8 mouse cellular contexts compared by ENCODE assay signal in the genomic region with DNA sequence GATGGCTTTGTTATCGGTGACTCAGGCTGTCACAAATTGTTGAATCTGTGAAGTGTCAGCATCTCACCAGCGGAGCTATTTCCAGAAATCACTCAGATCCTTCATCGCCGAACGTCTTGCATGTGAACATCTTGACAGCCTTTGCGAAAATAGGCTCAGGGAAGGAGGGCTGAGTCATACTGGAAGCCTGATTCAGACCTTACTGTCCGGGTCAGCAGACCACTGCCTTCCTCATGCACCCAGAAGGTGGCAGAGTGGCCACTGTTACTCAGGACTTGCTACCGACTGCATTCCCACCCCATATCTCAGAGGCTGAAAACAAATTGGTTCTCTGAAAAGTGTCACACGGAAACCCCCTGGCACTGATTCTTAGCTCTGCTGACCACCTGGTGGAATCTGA. TPM values are rescaled to one million over a fixed set of nuclear protein-coding genes. Genes with fewer than 3 reads are reported as not detected.
DNase-seq lines count a peak whose midpoint lies in the region; ATAC-seq and TF ChIP-seq lines count a peak whose summit lies in the region.
"Had no signal": no experiment of that assay in that cellular context is flagged by ENCODE, and none has a peak within 500 bp of the region (broad histone marks: within the 10 kb centered on the region; RNA-seq: fewer than 3 reads in every experiment).

No protein-coding gene starts in this region.

- no peak overlapping the region for H3K27ac ChIP-seq in lung, postnatal 0 days (ENCODE audit: low read length)
- no peak overlapping the region for H3K27ac ChIP-seq in stomach, postnatal 0 days (replicated peaks)
- H3K27ac ChIP-seq in forebrain, embryonic 14.5 days (ENCODE audit: low read depth, low read length) = no peak overlapping the region
- H3K27ac ChIP-seq: lung, embryonic 15.5 days had no signal

- no peak for ATAC-seq in lung, postnatal 0 days
- ATAC-seq in stomach, postnatal 0 days (ENCODE audit: low FRiP score, low TSS enrichment) = no peak
- ATAC-seq in forebrain, embryonic 14.5 days = no peak

- H3K4me2 ChIP-seq in lung, postnatal 0 days (replicated peaks; ENCODE audit: low read depth, low read length) = no peak overlapping the region
- no peak overlapping the region for H3K4me2 ChIP-seq in stomach, postnatal 0 days (replicated peaks; ENCODE audit: low read depth)
- no peak overlapping the region for H3K4me2 ChIP-seq in forebrain, embryonic 14.5 days (ENCODE audit: low read length)
- H3K4me2 ChIP-seq: lung, embryonic 15.5 days had no signal

- no peak overlapping the region for H3K4me3 ChIP-seq in lung, postnatal 0 days (ENCODE audit: low read depth, low read length)
- no peak overlapping the region for H3K4me3 ChIP-seq in stomach, postnatal 0 days (ENCODE audit: low read depth, low read length)
- no peak overlapping the region for H3K4me3 ChIP-seq in forebrain, embryonic 14.5 days (ENCODE audit: low read depth, low read length)
- H3K4me3 ChIP-seq: lung, embryonic 15.5 days had no signal

- TF ChIP-seq CTCF in lung, postnatal 0 days (IDR thresholded peaks at IDR 0.05) = peak; percentile 38
- TF ChIP-seq CTCF in stomach, postnatal 0 days (IDR thresholded peaks at IDR 0.05; ENCODE audit: low read depth) = peak; percentile 47

- no peaks in the 10 kb centered on the region for H3K27me3 ChIP-seq in lung, postnatal 0 days (replicated peaks; ENCODE audit: insufficient read depth, low read length)
- H3K27me3 ChIP-seq in stomach, postnatal 0 days (ENCODE audit: control insufficient read depth, insufficient read depth, low read length) = no peaks in the 10 kb centered on the region
- H3K27me3 ChIP-seq in forebrain, embryonic 14.5 days (replicated peaks; ENCODE audit: control insufficient read depth, insufficient read depth, low read length) = no peaks in the 10 kb centered on the region
- H3K27me3 ChIP-seq: lung, embryonic 15.5 days had no signal

- no peaks in the 10 kb centered on the region for H3K4me1 ChIP-seq in lung, postnatal 0 days (ENCODE audit: insufficient read depth, low read depth, low read length)
- H3K4me1 ChIP-seq in stomach, postnatal 0 days (replicated peaks; ENCODE audit: control insufficient read depth, insufficient read depth) = no peaks in the 10 kb centered on the region
- no peaks in the 10 kb centered on the region for H3K4me1 ChIP-seq in forebrain, embryonic 14.5 days (ENCODE audit: control insufficient read depth, insufficient read depth, low read length)
- H3K4me1 ChIP-seq: lung, embryonic 15.5 days had no signal

- no peak for TF ChIP-seq EP300 in lung, postnatal 0 days (IDR thresholded peaks at IDR 0.05)
- no peak for TF ChIP-seq EP300 in stomach, postnatal 0 days (optimal IDR thresholded peaks at IDR 0.05)

- peak; percentile 42 for DNase-seq in lung, postnatal 0 days (ENCODE audit: low spot score)
- DNase-seq in lung, postnatal 10 days = no peak
- DNase-seq in fibroblast of lung, adult 2 months (ENCODE audit: low read depth) = peak; percentile 27
- DNase-seq in layer of hippocampus, adult 9-11 months = peak; percentile 20
- DNase-seq in stomach, postnatal 0 days (ENCODE audit: low spot score) = no peak
- DNase-seq in forebrain, embryonic 14.5 days (ENCODE audit: low spot score) = no peak
- no peak for DNase-seq in thymus, postnatal 25 days

- H3K9me3 ChIP-seq in lung, postnatal 0 days (ENCODE audit: low read length) = no peaks in the 10 kb centered on the region
- no peaks in the 10 kb centered on the region for H3K9me3 ChIP-seq in stomach, postnatal 0 days (ENCODE audit: control insufficient read depth, low read length)
- H3K9me3 ChIP-seq in forebrain, embryonic 14.5 days (replicated peaks; ENCODE audit: control insufficient read depth, low read length) = no peaks in the 10 kb centered on the region
- H3K9me3 ChIP-seq: lung, embryonic 15.5 days had no signal

- 52% methylated on average over 9 of the region's 9 CpGs for WGBS in lung, postnatal 0 days
- 66% methylated on average over 9 of the region's 9 CpGs for WGBS in stomach, postnatal 0 days
- WGBS in forebrain, embryonic 14.5 days = 78% methylated on average over 9 of the region's 9 CpGs

- H3K9ac ChIP-seq in lung, postnatal 0 days (replicated peaks; ENCODE audit: low read depth) = no peak overlapping the region
- no peak overlapping the region for H3K9ac ChIP-seq in stomach, postnatal 0 days (ENCODE audit: low read length)
- H3K9ac ChIP-seq in forebrain, embryonic 14.5 days (ENCODE audit: low read length) = no peak overlapping the region
- H3K9ac ChIP-seq: lung, embryonic 15.5 days had no signal

- H3K36me3 ChIP-seq in lung, postnatal 0 days (ENCODE audit: insufficient read depth, low read length) = no peaks in the 10 kb centered on the region
- no peaks in the 10 kb centered on the region for H3K36me3 ChIP-seq in stomach, postnatal 0 days (ENCODE audit: control insufficient read depth, insufficient read depth, low read length)
- H3K36me3 ChIP-seq in forebrain, embryonic 14.5 days (ENCODE audit: control insufficient read depth, insufficient read depth, low read length) = no peaks in the 10 kb centered on the region
- H3K36me3 ChIP-seq: lung, embryonic 15.5 days had no signal

RNA-seq across cellular contexts. Expression of gene Dusp22, which starts 55.9 kb away (rescaled TPM):
- 26.8 and 30.4 TPM in 2 replicates for polyA plus RNA-seq in lung, postnatal 0 days (2015; fragmentation: Nextera tagmentation; extraction: Ambion mirVana)
- polyA plus RNA-seq in stomach, postnatal 0 days (2015; fragmentation: Nextera tagmentation; extraction: Ambion mirVana) = 49.2 and 51.4 TPM in 2 replicates
- 11.5 and 13.1 TPM in 2 replicates for polyA plus RNA-seq in forebrain, embryonic 14.5 days (2014; fragmentation: Nextera tagmentation; extraction: Ambion mirVana)

RNA-seq across cellular contexts. Expression of gene Uqcrfs1, which starts 58.8 kb away (rescaled TPM):
- 169 and 179 TPM in 2 replicates for polyA plus RNA-seq in lung, postnatal 0 days (2015; fragmentation: Nextera tagmentation; extraction: Ambion mirVana)
- polyA plus RNA-seq in stomach, postnatal 0 days (2015; fragmentation: Nextera tagmentation; extraction: Ambion mirVana) = 337 and 342 TPM in 2 replicates
- polyA plus RNA-seq in forebrain, embryonic 14.5 days (2014; fragmentation: Nextera tagmentation; extraction: Ambion mirVana) = 270 and 273 TPM in 2 replicates

Comparison
In these comparisons a context has a peak if more than half of its experiments do, and no peak if none do; other contexts are left out.
1. DNase-seq: peak in lung, postnatal 0 days (single experiment), fibroblast of lung, adult 2 months (single experiment) and layer of hippocampus, adult 9-11 months (single experiment); none in lung, postnatal 10 days (single experiment), stomach, postnatal 0 days (single experiment), forebrain, embryonic 14.5 days (single experiment) and thymus, postnatal 25 days (single experiment).